In genomic region chr8:7316806-7317355, GRCm38 (mm10) we compare ENCODE assay signal across 26 mouse cellular contexts.
A peak's percentile ranks its signal among the peaks of the same experiment; 100 is the strongest.
DNase-seq lines count a peak whose midpoint lies in the region; ATAC-seq and TF ChIP-seq lines count a peak whose summit lies in the region.
"Had no signal": no experiment of that assay in that cellular context is flagged by ENCODE, and none has a peak within 500 bp of the region (broad histone marks: within the 10 kb centered on the region; RNA-seq: fewer than 3 reads in every experiment).

No protein-coding gene starts in this region.

- H3K27ac ChIP-seq in kidney, postnatal 0 days = no peak overlapping the region
- no peak overlapping the region for H3K27ac ChIP-seq in kidney, embryonic 16.5 days (ENCODE audit: low read length)
- H3K27ac ChIP-seq in embryonic facial prominence, embryonic 14.5 days (replicated peaks; ENCODE audit: low read depth, low read length) = no peak overlapping the region
- H3K27ac ChIP-seq: embryonic facial prominence, embryonic 13.5 days; forebrain, embryonic 10.5 days; forebrain, embryonic 15.5 days; heart, adult 2 months; heart, embryonic 15.5 days; hindbrain, embryonic 13.5 days; hindbrain, postnatal 0 days; intestine, embryonic 15.5 days had no signal

- H3K9ac ChIP-seq in kidney, postnatal 0 days (ENCODE audit: low read depth, low read length) = no peak overlapping the region
- no peak overlapping the region for H3K9ac ChIP-seq in kidney, embryonic 16.5 days (replicated peaks; ENCODE audit: low read length)
- no peak overlapping the region for H3K9ac ChIP-seq in embryonic facial prominence, embryonic 14.5 days (ENCODE audit: low read depth, low read length)
- H3K9ac ChIP-seq: embryonic facial prominence, embryonic 13.5 days; forebrain, embryonic 15.5 days; heart, embryonic 15.5 days; hindbrain, embryonic 13.5 days; intestine, embryonic 15.5 days had no signal

- no peak for TF ChIP-seq CTCF in kidney, postnatal 0 days (IDR thresholded peaks at IDR 0.05; ENCODE audit: low read depth)

- WGBS in kidney, postnatal 0 days = 80% methylated on average over 4 of the region's 4 CpGs
- WGBS in kidney, embryonic 16.5 days = 80% methylated on average over 4 of the region's 4 CpGs
- 36% methylated on average over 4 of the region's 4 CpGs for whole genome bisulfite sequencing in embryonic facial prominence, embryonic 14.5 days

- no peak overlapping the region for H3K4me2 ChIP-seq in kidney, postnatal 0 days (ENCODE audit: low read length)
- H3K4me2 ChIP-seq in kidney, embryonic 16.5 days (replicated peaks; ENCODE audit: low read depth, low read length) = no peak overlapping the region
- H3K4me2 ChIP-seq in embryonic facial prominence, embryonic 14.5 days (ENCODE audit: low read depth, low read length) = no peak overlapping the region
- H3K4me2 ChIP-seq: embryonic facial prominence, embryonic 13.5 days; forebrain, embryonic 15.5 days; heart, embryonic 11.5 days; heart, embryonic 15.5 days; hindbrain, embryonic 13.5 days; intestine, embryonic 15.5 days had no signal

- no peaks in the 10 kb centered on the region for H3K36me3 ChIP-seq in kidney, postnatal 0 days (ENCODE audit: insufficient read depth, low read length)
- no peaks in the 10 kb centered on the region for H3K36me3 ChIP-seq in kidney, embryonic 16.5 days (ENCODE audit: insufficient read depth, low read length)
- no peaks in the 10 kb centered on the region for H3K36me3 ChIP-seq in embryonic facial prominence, embryonic 14.5 days (ENCODE audit: control insufficient read depth, insufficient read depth, low read length)
- H3K36me3 ChIP-seq: embryonic facial prominence, embryonic 13.5 days; forebrain, embryonic 10.5 days; forebrain, embryonic 15.5 days; G1E; heart, embryonic 15.5 days; hindbrain, embryonic 13.5 days; intestine, embryonic 15.5 days had no signal

- no peaks in the 10 kb centered on the region for H3K9me3 ChIP-seq in kidney, postnatal 0 days (replicated peaks; ENCODE audit: low read length)
- H3K9me3 ChIP-seq in kidney, embryonic 16.5 days (ENCODE audit: low read length) = no peaks in the 10 kb centered on the region
- H3K9me3 ChIP-seq in embryonic facial prominence, embryonic 14.5 days (ENCODE audit: control insufficient read depth, low read length) = no peaks in the 10 kb centered on the region
- H3K9me3 ChIP-seq: embryonic facial prominence, embryonic 13.5 days; forebrain, embryonic 10.5 days; forebrain, embryonic 15.5 days; G1E; heart, embryonic 15.5 days; hindbrain, embryonic 13.5 days; intestine, embryonic 15.5 days had no signal

- DNase-seq in kidney, postnatal 0 days (ENCODE audit: low spot score) = peak; percentile 43
- peak; percentile 4 for DNase-seq in lung, postnatal 10 days
- no peak for DNase-seq in lung, postnatal 36 days
- peak; percentile 78 for DNase-seq in embryonic facial prominence, embryonic 14.5 days (ENCODE audit: low spot score)
- DNase-seq in ovary, postnatal 14 days (ENCODE audit: low spot score) = no peak
- DNase-seq in adrenal gland, postnatal 25 days = no peak
- DNase-seq: adrenal gland, postnatal 10 days; B cell, adult 2 months; cerebellum, adult 18-20 months; cerebellum, adult 9-11 months; cerebellum, postnatal 36 days; gastrocnemius, postnatal 14 days; heart, adult 2 months; heart, postnatal 14 days had no signal

- H3K4me1 ChIP-seq in kidney, postnatal 0 days (replicated peaks; ENCODE audit: insufficient read depth, low read length) = no peaks in the 10 kb centered on the region
- H3K4me1 ChIP-seq in kidney, embryonic 16.5 days (ENCODE audit: insufficient read depth, low read length) = no peaks in the 10 kb centered on the region
- H3K4me1 ChIP-seq in embryonic facial prominence, embryonic 14.5 days (ENCODE audit: control insufficient read depth, insufficient read depth, low read length) = peaks cover 7% of the 10 kb centered on the region
- H3K4me1 ChIP-seq: forebrain, embryonic 15.5 days; heart, embryonic 15.5 days; hindbrain, embryonic 13.5 days; intestine, embryonic 15.5 days had no signal

- ATAC-seq in kidney, postnatal 0 days (replicated peaks; ENCODE audit: low FRiP score, low read depth) = no peak
- no peak for ATAC-seq in kidney, embryonic 16.5 days (ENCODE audit: low FRiP score, low TSS enrichment)
- no peak for ATAC-seq in embryonic facial prominence, embryonic 14.5 days (ENCODE audit: low read depth)
- ATAC-seq: CD4-positive, CD25-positive, alpha-beta regulatory T cell, adult 4 months; hindbrain, postnatal 0 days; intestine, embryonic 15.5 days had no signal

- H3K27me3 ChIP-seq in kidney, postnatal 0 days (ENCODE audit: insufficient read depth, low read length) = no peaks in the 10 kb centered on the region
- H3K27me3 ChIP-seq in kidney, embryonic 16.5 days (ENCODE audit: insufficient read depth, low read length) = no peaks in the 10 kb centered on the region
- H3K27me3 ChIP-seq in embryonic facial prominence, embryonic 14.5 days (replicated peaks; ENCODE audit: control insufficient read depth, insufficient read depth, low read length) = no peaks in the 10 kb centered on the region
- H3K27me3 ChIP-seq: embryonic facial prominence, embryonic 13.5 days; forebrain, embryonic 15.5 days; heart, embryonic 15.5 days; intestine, embryonic 15.5 days had no signal

- no peak overlapping the region for H3K4me3 ChIP-seq in kidney, postnatal 0 days (replicated peaks; ENCODE audit: low read depth, low read length)
- H3K4me3 ChIP-seq in kidney, embryonic 16.5 days (ENCODE audit: low read length) = no peak overlapping the region
- no peak overlapping the region for H3K4me3 ChIP-seq in embryonic facial prominence, embryonic 14.5 days (ENCODE audit: low read depth, low read length)
- H3K4me3 ChIP-seq: embryonic facial prominence, embryonic 13.5 days; erythroblast, embryonic 14.5 days; forebrain, embryonic 10.5 days; forebrain, embryonic 15.5 days; heart, adult 2 months; heart, embryonic 15.5 days; hindbrain, embryonic 13.5 days; intestine, embryonic 15.5 days had no signal

Comparison
In these comparisons a context has a peak if more than half of its experiments do, and no peak if none do; other contexts are left out.
1. DNase-seq: peak in kidney, postnatal 0 days (single experiment), lung, postnatal 10 days (single experiment) and embryonic facial prominence, embryonic 14.5 days (single experiment); none in lung, postnatal 36 days (single experiment), ovary, postnatal 14 days (single experiment) and adrenal gland, postnatal 25 days (single experiment).